In the genomic region with DNA sequence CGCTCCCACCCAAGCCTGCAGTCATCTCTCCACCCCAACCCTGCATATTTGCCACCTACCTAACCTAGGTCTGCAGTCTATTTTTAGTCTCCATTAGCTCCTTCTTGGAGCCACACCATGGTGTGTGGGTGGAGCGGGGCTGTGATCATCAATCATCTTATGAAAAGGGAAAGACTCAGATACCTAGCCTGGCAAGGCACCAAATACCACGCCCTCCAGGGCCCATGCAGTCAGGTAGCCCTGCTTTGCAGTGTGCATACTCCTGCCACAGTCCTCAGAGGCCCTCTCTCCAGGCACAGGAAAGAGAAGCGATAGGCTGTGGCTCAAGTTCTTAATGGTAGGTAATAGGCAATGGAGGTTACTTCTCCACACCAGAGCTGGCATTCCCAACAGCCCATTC, we compare ENCODE assay signal across 8 mouse cellular contexts.
DNase-seq lines count a peak whose midpoint lies in the region; ATAC-seq and TF ChIP-seq lines count a peak whose summit lies in the region.

No protein-coding gene starts in this region.

- H3K4me2 ChIP-seq in kidney, postnatal 0 days (ENCODE audit: low read length) = peak overlapping the region; percentile 76
- H3K4me2 ChIP-seq in hindbrain, embryonic 15.5 days = peak overlapping the region; percentile 91
- H3K4me2 ChIP-seq in midbrain, embryonic 14.5 days (ENCODE audit: low read length) = peak overlapping the region; percentile 87

- H3K9me3 ChIP-seq in kidney, postnatal 0 days (replicated peaks; ENCODE audit: low read length) = no peaks in the 10 kb centered on the region
- H3K9me3 ChIP-seq in embryonic facial prominence, embryonic 10.5 days = no peaks in the 10 kb centered on the region
- H3K9me3 ChIP-seq in hindbrain, embryonic 15.5 days = no peaks in the 10 kb centered on the region
- H3K9me3 ChIP-seq in midbrain, embryonic 14.5 days (ENCODE audit: control insufficient read depth, low read length) = no peaks in the 10 kb centered on the region

- no peak for TF ChIP-seq CTCF in kidney, postnatal 0 days (IDR thresholded peaks at IDR 0.05; ENCODE audit: low read depth)

- H3K27me3 ChIP-seq in kidney, postnatal 0 days (ENCODE audit: insufficient read depth, low read length) = no peaks in the 10 kb centered on the region
- H3K27me3 ChIP-seq in embryonic facial prominence, embryonic 10.5 days (replicated peaks; ENCODE audit: low read depth, poor library complexity, severe bottlenecking) = no peaks in the 10 kb centered on the region
- no peaks in the 10 kb centered on the region for H3K27me3 ChIP-seq in hindbrain, embryonic 15.5 days
- H3K27me3 ChIP-seq in midbrain, embryonic 14.5 days (ENCODE audit: control insufficient read depth, insufficient read depth, low read length) = no peaks in the 10 kb centered on the region

- H3K4me3 ChIP-seq in kidney, postnatal 0 days (replicated peaks; ENCODE audit: low read depth, low read length) = peak overlapping the region; percentile 65; the same call in 1 of the 2 replicates
- peak overlapping the region; percentile 80; the same call in 1 of the 2 replicates for H3K4me3 ChIP-seq in embryonic facial prominence, embryonic 10.5 days
- peak overlapping the region; percentile 64 for H3K4me3 ChIP-seq in hindbrain, embryonic 15.5 days
- H3K4me3 ChIP-seq in midbrain, embryonic 14.5 days (replicated peaks; ENCODE audit: low read depth, low read length) = peak overlapping the region; percentile 65

- no peak overlapping the region for H3K27ac ChIP-seq in kidney, postnatal 0 days
- H3K27ac ChIP-seq in embryonic facial prominence, embryonic 10.5 days (replicated peaks) = no peak overlapping the region
- peak overlapping the region; percentile 95 for H3K27ac ChIP-seq in hindbrain, embryonic 15.5 days (replicated peaks)
- peak overlapping the region; percentile 95 for H3K27ac ChIP-seq in midbrain, embryonic 14.5 days (replicated peaks; ENCODE audit: low read depth, low read length)

- H3K9ac ChIP-seq in kidney, postnatal 0 days (ENCODE audit: low read depth, low read length) = 0 out of 2 replicates have a peak overlapping the region, but pooled peaks have one; percentile 23
- H3K9ac ChIP-seq in hindbrain, embryonic 15.5 days = peak overlapping the region; percentile 80
- H3K9ac ChIP-seq in midbrain, embryonic 14.5 days (replicated peaks; ENCODE audit: low read length) = peak overlapping the region; percentile 90; the same call in 1 of the 2 replicates

- DNase-seq in kidney, postnatal 0 days (ENCODE audit: low spot score) = no peak
- DNase-seq in kidney, postnatal 36 days = no peak
- no peak for DNase-seq in embryonic facial prominence, embryonic 10.5 days (ENCODE audit: low spot score)
- no peak for DNase-seq in midbrain, embryonic 14.5 days
- DNase-seq in gastrocnemius, postnatal 25 days = no peak
- no peak for DNase-seq in layer of hippocampus, adult 9-11 months
- DNase-seq in adrenal gland, adult 2 months = no peak

- ATAC-seq in kidney, postnatal 0 days (replicated peaks; ENCODE audit: low FRiP score, low read depth) = no peak
- ATAC-seq in hindbrain, embryonic 15.5 days (ENCODE audit: low FRiP score, low read depth) = no peak
- no peak for ATAC-seq in midbrain, embryonic 14.5 days (ENCODE audit: low FRiP score, low TSS enrichment)

- H3K4me1 ChIP-seq in kidney, postnatal 0 days (replicated peaks; ENCODE audit: insufficient read depth, low read length) = peaks cover 21% of the 10 kb centered on the region
- peaks cover 52% of the 10 kb centered on the region for H3K4me1 ChIP-seq in embryonic facial prominence, embryonic 10.5 days
- H3K4me1 ChIP-seq in hindbrain, embryonic 15.5 days (replicated peaks) = peaks cover 63% of the 10 kb centered on the region
- peaks cover 52% of the 10 kb centered on the region for H3K4me1 ChIP-seq in midbrain, embryonic 14.5 days (ENCODE audit: control insufficient read depth, insufficient read depth, low read length)

- no peaks in the 10 kb centered on the region for H3K36me3 ChIP-seq in kidney, postnatal 0 days (ENCODE audit: insufficient read depth, low read length)
- no peaks in the 10 kb centered on the region for H3K36me3 ChIP-seq in embryonic facial prominence, embryonic 10.5 days (replicated peaks)
- no peaks in the 10 kb centered on the region for H3K36me3 ChIP-seq in hindbrain, embryonic 15.5 days
- H3K36me3 ChIP-seq in midbrain, embryonic 14.5 days (ENCODE audit: control insufficient read depth, insufficient read depth, low read length) = no peaks in the 10 kb centered on the region

- 65% methylated on average over 4 of the region's 4 CpGs for WGBS in kidney, postnatal 0 days
- 91% methylated on average over 4 of the region's 4 CpGs for WGBS in embryonic facial prominence, embryonic 10.5 days
- 59% methylated on average over 4 of the region's 4 CpGs for WGBS in hindbrain, embryonic 15.5 days
- 76% methylated on average over 4 of the region's 4 CpGs for WGBS in midbrain, embryonic 14.5 days

Comparison
In these comparisons a context has a peak if more than half of its experiments do, and no peak if none do; other contexts are left out.
1. H3K27ac ChIP-seq: peak in hindbrain, embryonic 15.5 days (single experiment) and midbrain, embryonic 14.5 days (single experiment); none in kidney, postnatal 0 days (single experiment) and embryonic facial prominence, embryonic 10.5 days (single experiment).
2. H3K9ac ChIP-seq: peak in every context shown above with its lines; median percentile 90 in midbrain, embryonic 14.5 days; 80 in hindbrain, embryonic 15.5 days; 23 in kidney, postnatal 0 days.
3. Peak in every context shown above with its lines, with median percentiles within 50 percentile points of each other: H3K4me2 ChIP-seq and H3K4me3 ChIP-seq.